Comparison of ENCODE assay signal across 31 mouse cellular contexts in genomic region chr11:58492455-58492854, GRCm38 (mm10). TPM values are rescaled to one million over a fixed set of nuclear protein-coding genes. Genes with fewer than 3 reads are reported as not detected.
"Had no signal": no experiment of that assay in that cellular context is flagged by ENCODE, and none has a peak within 500 bp of the region (broad histone marks: within the 10 kb centered on the region; RNA-seq: fewer than 3 reads in every experiment).

TSS of gene Olfr332 (minus strand) at chr11:58492555.

- H3K4me1 ChIP-seq: embryonic facial prominence, embryonic 10.5 days; embryonic facial prominence, embryonic 12.5 days; embryonic facial prominence, embryonic 13.5 days; embryonic facial prominence, embryonic 15.5 days; forebrain, embryonic 10.5 days; forebrain, embryonic 12.5 days; forebrain, embryonic 13.5 days; forebrain, embryonic 15.5 days had no signal

- DNase-seq: cerebellum, adult 9-10 months; cerebellum, adult 9-11 months; cerebellum, postnatal 10 days; cerebellum, postnatal 14 days; cerebellum, postnatal 25 days; cerebellum, postnatal 36 days; embryo, embryonic 11 days; forebrain, postnatal 0 days; gastrocnemius, adult 2 months; gastrocnemius, postnatal 10 days; gastrocnemius, postnatal 14 days; gastrocnemius, postnatal 25 days; gastrocnemius, postnatal 36 days; heart, adult 11 months; heart, adult 18-20 months; heart, adult 2 months had no signal

- H3K9me3 ChIP-seq: embryonic facial prominence, embryonic 10.5 days; embryonic facial prominence, embryonic 12.5 days; embryonic facial prominence, embryonic 13.5 days; embryonic facial prominence, embryonic 15.5 days; forebrain, embryonic 10.5 days; forebrain, embryonic 12.5 days; forebrain, embryonic 13.5 days; forebrain, embryonic 15.5 days had no signal

- H3K4me3 ChIP-seq: embryonic facial prominence, embryonic 10.5 days; embryonic facial prominence, embryonic 12.5 days; embryonic facial prominence, embryonic 13.5 days; embryonic facial prominence, embryonic 15.5 days; erythroblast, embryonic 14.5 days; forebrain, embryonic 10.5 days; forebrain, embryonic 12.5 days; forebrain, embryonic 13.5 days; forebrain, embryonic 15.5 days; gastrocnemius, adult 2 months; heart, adult 2 months had no signal

- H3K9ac ChIP-seq: embryonic facial prominence, embryonic 12.5 days; embryonic facial prominence, embryonic 13.5 days; embryonic facial prominence, embryonic 15.5 days; forebrain, embryonic 12.5 days; forebrain, embryonic 13.5 days; forebrain, embryonic 15.5 days; forebrain, postnatal 0 days had no signal

- H3K27ac ChIP-seq: embryonic facial prominence, embryonic 10.5 days; embryonic facial prominence, embryonic 12.5 days; embryonic facial prominence, embryonic 13.5 days; embryonic facial prominence, embryonic 15.5 days; forebrain, embryonic 10.5 days; forebrain, embryonic 12.5 days; forebrain, embryonic 13.5 days; forebrain, embryonic 15.5 days; gastrocnemius, adult 2 months; heart, adult 2 months had no signal

- H3K4me2 ChIP-seq: embryonic facial prominence, embryonic 12.5 days; embryonic facial prominence, embryonic 13.5 days; embryonic facial prominence, embryonic 15.5 days; forebrain, embryonic 12.5 days; forebrain, embryonic 13.5 days; forebrain, embryonic 15.5 days had no signal

- H3K36me3 ChIP-seq: embryonic facial prominence, embryonic 10.5 days; embryonic facial prominence, embryonic 12.5 days; embryonic facial prominence, embryonic 13.5 days; embryonic facial prominence, embryonic 15.5 days; forebrain, embryonic 10.5 days; forebrain, embryonic 12.5 days; forebrain, embryonic 15.5 days had no signal

- H3K27me3 ChIP-seq: embryonic facial prominence, embryonic 12.5 days; embryonic facial prominence, embryonic 13.5 days; embryonic facial prominence, embryonic 15.5 days; forebrain, embryonic 12.5 days; forebrain, embryonic 13.5 days; forebrain, embryonic 15.5 days had no signal

- ATAC-seq: forebrain, embryonic 13.5 days; forebrain, embryonic 14.5 days; forebrain, embryonic 15.5 days; forebrain, embryonic 16.5 days; forebrain, postnatal 0 days had no signal

RNA-seq across cellular contexts. Expression of gene Olfr332, which starts in this region (rescaled TPM):
- polyA plus RNA-seq: cortical plate, adult 2 months; embryonic facial prominence, embryonic 10.5 days; embryonic facial prominence, embryonic 11.5 days; embryonic facial prominence, embryonic 12.5 days; embryonic facial prominence, embryonic 13.5 days; erythroblast, embryonic 14.5 days; forebrain, embryonic 10.5 days; forebrain, embryonic 11.5 days; forebrain, embryonic 12.5 days; forebrain, embryonic 13.5 days; forebrain, embryonic 14.5 days; forebrain, embryonic 15.5 days; forebrain, embryonic 16.5 days; frontal cortex, adult 2 months; heart, adult 2 months had no signal
